Mouse (Mus musculus): Measurements from ENCODE around the gene Tmem50b.
"Not testable (repeated sequence)": the region's sequence is repeated elsewhere in the genome, so short reads cannot be mapped to it uniquely, and the experiment has no call there.

Gene Tmem50b

DNA sequence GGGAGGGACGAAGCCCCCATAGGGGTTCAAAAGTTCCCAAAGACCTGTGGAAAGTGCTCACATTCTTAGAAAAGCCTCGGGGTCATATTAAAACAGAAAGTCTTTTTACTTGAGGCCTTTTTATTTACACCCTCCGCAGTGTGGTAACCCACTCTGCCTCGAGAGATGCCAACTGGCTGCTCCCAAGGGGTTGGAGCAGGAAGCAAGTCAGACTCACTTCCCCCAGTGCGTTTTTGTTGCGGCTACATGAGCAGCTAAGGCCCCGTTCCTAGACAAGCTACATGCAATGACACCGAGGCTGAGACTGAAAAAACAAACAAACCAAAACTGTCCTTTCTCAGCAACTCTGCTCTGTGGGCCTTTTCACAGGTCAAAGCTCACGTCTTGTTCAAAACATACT lies 59.1 kb downstream of the Tmem50b start:
- no peak for DNase-seq (ENCODE audit: low spot score in 2 of 2)

DNA sequence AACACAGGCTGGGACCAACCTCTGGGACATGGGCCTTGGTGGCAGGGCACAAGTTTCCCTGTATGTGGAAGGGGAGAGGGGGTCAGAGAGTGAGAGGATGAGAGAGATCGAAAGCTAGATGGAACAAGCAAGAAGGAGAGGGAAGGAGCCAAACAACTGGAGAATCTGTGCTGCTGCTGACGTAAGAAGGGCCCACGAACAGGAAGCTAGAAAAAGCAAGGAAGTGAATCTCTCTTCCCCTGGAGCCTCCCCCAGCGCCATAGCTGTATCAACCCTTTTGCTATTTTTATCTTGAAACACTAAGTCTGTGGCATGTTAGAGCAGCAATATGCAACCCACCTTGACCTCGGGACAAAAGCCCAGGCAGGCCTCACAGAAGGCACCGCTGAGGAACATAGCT lies 59.5 kb downstream of the Tmem50b start:
- DNase-seq (ENCODE audit: low spot score in 2 of 2) = no peak

DNA sequence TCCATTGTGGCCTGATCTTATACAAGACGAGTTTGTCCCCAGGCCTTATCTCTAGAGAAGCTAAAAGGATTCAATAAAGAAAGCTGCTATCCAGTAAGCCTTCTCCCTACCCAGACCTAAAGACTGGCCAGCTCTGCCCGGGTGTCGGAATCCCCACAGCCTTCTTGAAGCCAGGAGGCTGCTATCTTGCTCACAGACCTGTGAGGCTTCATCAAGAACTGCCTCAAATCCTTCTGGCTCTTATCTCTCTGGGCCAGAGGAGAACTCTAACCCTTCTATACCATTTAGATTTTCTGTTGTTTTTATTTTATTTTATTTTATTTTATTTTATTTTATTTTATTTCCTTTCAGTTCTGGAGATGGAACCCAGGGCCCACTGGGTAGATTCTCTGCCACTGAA lies 60.5 kb downstream of the Tmem50b start:
- DNase-seq (ENCODE audit: low spot score in 2 of 2) = no peak

DNA sequence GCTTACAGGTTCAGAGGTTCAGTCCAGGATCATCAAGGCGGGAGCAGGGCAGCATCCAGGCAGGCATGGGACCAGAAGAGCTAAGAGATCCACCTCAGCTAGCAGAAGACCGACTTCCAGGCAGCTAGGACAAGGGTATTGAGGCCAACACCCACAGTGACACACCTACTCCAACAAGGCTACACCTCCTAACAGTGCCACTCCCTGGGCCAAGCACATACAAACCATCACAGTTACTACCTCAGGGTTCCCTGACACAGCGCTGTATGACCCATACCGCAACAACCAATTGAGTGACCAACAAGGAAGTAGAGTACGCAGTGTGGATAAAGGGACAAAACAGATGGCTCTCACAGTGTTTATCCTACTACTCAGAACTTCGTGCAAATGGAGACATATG lies 61.2 kb downstream of the Tmem50b start:
- DNase-seq (ENCODE audit: low spot score in 2 of 2) = no peak

DNA sequence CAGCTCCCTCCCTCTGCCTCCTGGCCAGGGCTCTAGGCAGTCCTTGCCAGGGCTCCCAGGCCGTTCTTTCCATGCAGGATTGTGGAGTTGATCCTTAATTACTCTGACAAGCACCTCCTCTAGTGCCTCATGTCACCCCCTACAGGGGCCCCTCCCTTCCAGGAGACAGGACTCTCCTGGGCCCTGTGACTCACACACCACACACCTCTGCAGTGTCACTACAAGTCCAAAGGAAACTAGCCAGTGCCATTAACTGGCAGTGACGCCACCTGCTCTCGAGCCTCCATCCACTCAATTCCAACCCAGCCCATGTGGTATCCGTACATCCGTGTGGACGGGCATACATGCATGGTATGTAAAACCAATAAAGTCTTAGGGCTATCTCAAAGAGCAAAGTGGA lies 62.7 kb downstream of the Tmem50b start:
- no peak for DNase-seq (ENCODE audit: low spot score in 2 of 2)

DNA sequence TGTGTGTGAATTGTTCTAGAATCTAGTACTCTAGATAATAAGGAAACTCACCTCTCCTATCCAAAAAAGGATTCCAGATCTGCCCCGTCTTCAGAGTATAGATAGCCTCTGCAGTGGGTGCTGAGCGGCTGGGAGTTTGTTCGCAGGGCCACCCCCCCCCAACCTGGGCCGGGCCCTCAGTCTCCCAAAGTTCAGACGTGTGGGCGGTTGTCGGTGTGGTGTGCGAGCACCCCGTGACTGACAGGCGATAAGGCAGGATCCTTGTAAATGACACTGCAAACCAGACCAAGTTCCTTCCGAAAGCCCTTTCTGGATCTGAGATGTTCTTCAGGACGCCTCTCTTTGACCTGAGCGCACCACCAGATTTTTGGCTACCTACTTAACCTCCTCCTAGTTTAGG lies 63.1 kb downstream of the Tmem50b start:
- no peak for DNase-seq (ENCODE audit: low spot score in 2 of 2)

DNA sequence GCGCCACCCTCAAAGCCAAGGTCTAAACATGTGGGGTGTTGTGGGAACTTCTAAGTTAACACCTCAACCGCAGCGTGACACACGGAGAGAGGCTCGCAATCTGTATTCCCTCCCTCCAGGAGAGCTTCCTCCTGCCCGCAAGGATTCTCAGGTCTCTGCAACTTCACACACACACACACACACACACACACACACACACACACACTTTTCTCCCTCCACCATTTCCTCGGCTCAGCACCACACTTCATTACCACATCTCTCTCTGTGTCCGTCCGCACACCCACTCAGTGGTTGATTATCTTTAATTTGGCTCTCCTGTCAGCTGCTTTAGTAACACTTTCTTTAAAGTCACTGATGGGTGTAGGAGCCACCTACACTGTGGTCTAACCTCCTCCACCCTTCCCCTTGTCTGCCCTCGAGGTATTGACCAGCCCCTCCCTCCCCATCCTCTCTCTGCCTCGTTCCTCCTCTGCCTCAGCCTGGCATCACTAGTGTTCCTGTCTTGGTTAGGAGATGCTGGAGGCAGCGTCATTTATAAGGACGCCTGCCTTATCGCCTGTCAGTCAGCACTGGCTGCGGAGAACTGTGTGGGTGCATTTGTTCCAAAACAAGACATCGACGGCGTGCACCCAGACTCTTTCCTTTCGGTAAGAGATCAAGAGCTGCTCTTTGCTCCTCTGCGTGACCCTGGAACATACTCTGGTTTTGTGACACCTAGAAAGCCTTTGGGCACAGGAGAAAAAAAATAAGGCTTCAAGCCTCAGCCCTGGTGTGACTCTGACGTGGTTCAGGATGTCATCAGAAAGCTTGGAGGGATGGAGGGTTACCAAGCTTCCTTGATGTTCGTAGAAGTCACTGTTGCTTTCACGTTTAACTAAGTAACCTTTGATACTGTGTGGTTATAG lies 64.3 kb downstream of the Tmem50b start:
- no peak for DNase-seq (ENCODE audit: low spot score in 2 of 2)

DNA sequence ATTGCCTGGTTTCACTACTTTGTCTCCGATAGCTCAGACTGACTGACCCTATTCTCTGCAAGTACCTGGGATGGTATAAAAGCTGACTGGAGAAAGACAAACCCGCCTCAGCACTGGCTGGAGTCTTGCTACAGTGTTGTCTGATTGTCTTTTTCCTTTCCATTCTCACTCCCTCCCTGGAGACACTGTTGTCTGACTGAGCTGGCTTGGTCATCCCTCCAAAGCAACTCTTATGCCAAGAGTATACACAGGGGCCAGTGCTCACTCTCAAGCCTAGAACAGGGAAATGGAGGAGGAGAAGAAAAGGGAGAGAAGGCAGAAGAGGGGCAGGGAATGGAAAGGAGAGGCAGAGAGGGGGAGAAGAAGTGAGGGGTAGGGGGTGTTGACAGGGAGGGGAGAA lies 65.2 kb downstream of the Tmem50b start:
- DNase-seq (ENCODE audit: low spot score in 2 of 2) = no peak

DNA sequence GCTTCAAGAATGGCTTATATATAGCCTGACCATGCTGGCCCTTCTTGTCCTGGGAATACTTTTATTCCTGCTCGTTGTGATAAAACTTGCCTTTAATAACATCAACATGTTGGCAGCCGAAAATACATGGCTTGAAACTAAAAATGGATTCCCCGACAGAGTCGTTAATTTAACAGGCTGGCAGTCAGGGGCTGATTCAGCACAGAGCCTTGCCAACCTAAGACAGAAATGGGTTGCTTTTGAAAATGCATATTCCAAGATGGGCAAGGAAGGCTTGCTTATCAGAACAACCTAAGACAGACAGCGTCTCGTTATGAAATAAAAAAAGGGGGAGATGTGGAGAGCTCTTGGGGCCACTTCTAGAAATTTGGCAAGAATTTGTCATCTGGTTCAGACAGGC lies 65.7 kb downstream of the Tmem50b start:
- no peak for DNase-seq (ENCODE audit: low spot score in 2 of 2)

DNA sequence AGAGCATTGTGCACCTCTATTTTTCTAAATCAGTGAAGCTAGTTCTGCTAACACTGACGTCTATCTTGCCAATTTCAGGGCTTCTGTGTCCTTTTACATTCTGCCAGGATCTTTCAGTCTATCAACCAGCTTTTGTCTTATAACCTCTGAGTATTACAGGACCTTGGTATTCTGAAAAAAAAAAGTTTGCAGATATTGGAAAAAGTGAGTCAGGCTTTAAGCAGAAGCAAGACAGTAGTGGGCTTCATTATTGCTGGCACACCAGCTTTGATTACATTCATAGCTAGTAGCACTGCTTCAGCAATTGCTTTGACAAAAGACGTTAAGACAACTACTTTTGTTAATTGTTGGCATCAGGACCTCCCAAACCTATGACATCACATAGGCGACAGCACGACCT lies 66.8 kb downstream of the Tmem50b start:
- DNase-seq (ENCODE audit: low spot score in 2 of 2) = not testable (repeated sequence)

DNA sequence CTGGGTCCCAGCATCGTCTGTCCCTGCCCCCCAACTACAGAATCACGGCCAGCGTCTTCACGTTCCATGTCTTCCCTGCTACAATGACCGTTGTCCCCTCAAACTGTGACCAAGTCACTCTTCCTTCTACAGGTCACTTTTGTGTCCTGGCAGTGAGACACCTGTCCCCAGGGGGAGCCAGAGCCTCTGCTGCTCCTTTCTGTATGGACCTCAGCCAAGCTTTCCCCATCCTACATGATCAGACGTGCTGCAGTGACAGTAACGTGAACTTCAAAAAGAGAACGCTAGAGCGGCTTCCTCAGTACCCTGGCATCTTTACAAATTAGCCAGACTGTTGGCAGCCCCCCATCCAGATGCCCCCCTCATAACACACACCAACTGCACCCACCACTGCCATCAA lies 69.0 kb downstream of the Tmem50b start:
- DNase-seq (ENCODE audit: low spot score in 2 of 2) = no peak

DNA sequence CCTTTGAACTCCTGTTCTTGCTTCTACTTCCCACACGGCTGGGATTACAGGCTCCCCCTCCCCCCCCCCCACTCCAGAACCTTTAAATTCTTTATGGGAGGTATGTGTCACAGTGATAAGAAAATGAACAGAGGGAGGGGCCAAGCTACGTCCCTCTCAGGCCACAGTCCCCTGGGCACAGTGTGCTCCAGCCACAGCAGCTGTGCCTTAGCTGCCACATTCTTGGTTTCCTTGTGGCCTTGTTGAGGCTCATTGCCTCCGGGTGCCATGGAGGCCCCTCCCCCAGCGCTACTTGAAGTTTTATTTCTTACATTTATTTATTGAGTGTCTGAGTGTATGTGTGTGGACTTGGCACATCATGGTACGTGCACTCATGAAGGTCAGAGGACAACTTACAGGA lies 70.1 kb downstream of the Tmem50b start:
- no peak for DNase-seq (ENCODE audit: low spot score in 2 of 2)

DNA sequence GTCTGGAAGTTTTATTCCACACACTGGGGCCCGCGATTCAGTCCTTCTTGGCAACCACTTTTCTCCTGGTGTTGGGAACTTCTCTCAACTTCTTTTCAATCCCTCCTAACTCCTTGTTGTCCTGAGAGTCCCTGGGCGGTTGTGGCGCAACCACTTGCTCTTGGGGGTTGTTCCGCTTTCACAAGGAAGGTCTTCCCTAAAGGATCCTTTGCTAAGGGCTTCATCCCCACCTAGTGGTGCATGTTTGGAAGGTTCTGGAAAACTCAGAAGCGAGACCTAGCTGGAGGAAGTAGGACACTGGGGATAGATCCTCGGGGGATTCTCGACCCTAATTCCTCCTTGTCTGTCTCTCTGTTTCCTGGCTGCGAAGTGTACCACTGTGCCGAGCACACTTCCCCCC lies 70.5 kb downstream of the Tmem50b start:
- DNase-seq (ENCODE audit: low spot score in 2 of 2) = no peak

DNA sequence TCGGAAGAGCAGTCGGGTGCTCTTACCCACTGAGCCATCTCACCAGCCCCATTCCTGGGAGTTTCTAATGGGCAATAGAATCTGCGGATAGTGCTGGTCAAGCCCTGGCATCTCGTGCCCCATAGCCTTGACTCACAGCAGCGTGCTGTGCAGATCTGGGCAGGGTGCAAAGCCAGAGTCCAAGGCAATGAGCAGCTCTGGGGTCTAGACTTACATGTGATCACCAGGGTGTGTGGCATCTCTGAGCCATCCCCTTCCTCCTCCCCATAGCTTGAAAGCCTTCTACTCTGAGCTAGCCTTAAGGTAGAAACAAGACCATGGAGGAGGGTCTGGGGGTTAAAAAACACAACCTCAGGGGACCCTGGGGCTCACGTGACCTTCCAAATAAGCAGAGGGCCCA lies 71.3 kb downstream of the Tmem50b start:
- no peak for DNase-seq (ENCODE audit: low spot score in 2 of 2)
